Mouse (Mus musculus): Measurements from ENCODE around the gene Spock1. TPM values are rescaled to one million over a fixed set of nuclear protein-coding genes. Genes with fewer than 3 reads are reported as not detected.

Spock1 gene
- polyA plus RNA-seq, 1 experiment from 2014 or later, result 42.9 TPM

DNA sequence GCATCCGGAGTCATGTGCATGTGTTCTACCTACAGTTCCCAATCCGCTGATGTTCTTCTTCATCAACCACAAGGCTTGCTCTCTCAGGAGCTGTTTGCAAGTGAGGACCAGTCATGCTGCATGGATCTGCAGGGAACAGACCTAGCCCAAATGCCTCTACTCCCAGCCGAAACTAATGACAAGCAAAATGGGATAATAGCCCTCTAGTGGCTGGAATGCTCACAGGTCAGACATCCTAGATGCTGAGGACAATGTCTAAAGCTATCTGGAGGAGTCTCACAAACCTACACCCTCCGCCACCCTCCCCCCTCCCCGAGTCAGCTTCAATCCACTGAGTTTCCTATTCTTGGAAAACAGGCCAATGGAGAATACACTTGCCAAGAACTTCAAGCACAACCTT lies 358.4 kb downstream of the Spock1 start:
- no peak for ATAC-seq (ENCODE audit: low FRiP score, low read depth)
- no peak overlapping the region for H3K4me3 ChIP-seq
- H3K36me3 ChIP-seq, result no peaks in the 10 kb centered on the region
- H3K9me3 ChIP-seq, result no peaks in the 10 kb centered on the region
- no peak overlapping the region for H3K27ac ChIP-seq
- H3K9ac ChIP-seq, result no peak overlapping the region
- 25% methylated on average over 5 of the region's 5 CpGs for WGBS
- no peaks in the 10 kb centered on the region for H3K27me3 ChIP-seq (replicated peaks)
- H3K4me1 ChIP-seq, result no peaks in the 10 kb centered on the region
- no peak overlapping the region for H3K4me2 ChIP-seq (replicated peaks)

GRCm38 (mm10) chr13:57536988-57537547 lies 371.1 kb downstream of the Spock1 start:
- Histone ChIP-seq H3K4me3 (no peak overlapping the region), H3K4me1 (peaks cover 3% of the 10 kb centered on the region; the same call in 1 of the 2 replicates), H3K27me3 (replicated peaks) (no peaks in the 10 kb centered on the region), H3K9ac (no peak overlapping the region), H3K9me3 (no peaks in the 10 kb centered on the region), H3K27ac (no peak overlapping the region), H3K4me2 (replicated peaks) (no peak overlapping the region), H3K36me3 (no peaks in the 10 kb centered on the region)
- ATAC-seq (ENCODE audit: low FRiP score, low read depth), result no peak
- WGBS, result 81% methylated on average over 8 of the region's 8 CpGs

GRCm38 (mm10) chr13:57534325-57534724 lies 373.8 kb downstream of the Spock1 start:
- ATAC-seq (ENCODE audit: low FRiP score, low read depth), result no peak
- Histone ChIP-seq H3K4me3 (no peak overlapping the region), H3K9ac (no peak overlapping the region), H3K36me3 (no peaks in the 10 kb centered on the region), H3K9me3 (no peaks in the 10 kb centered on the region), H3K27ac (no peak overlapping the region), H3K4me2 (replicated peaks) (no peak overlapping the region), H3K4me1 (peaks cover 3% of the 10 kb centered on the region; the same call in 1 of the 2 replicates), H3K27me3 (replicated peaks) (no peaks in the 10 kb centered on the region)
- 88% methylated on average over 7 of the region's 7 CpGs for WGBS

- no peak overlapping the region for H3K4me3 ChIP-seq
- no peak overlapping the region for H3K27ac ChIP-seq
- no peak overlapping the region for H3K4me2 ChIP-seq (replicated peaks)
- no peaks in the 10 kb centered on the region for H3K36me3 ChIP-seq
- no peaks in the 10 kb centered on the region for H3K9me3 ChIP-seq
- no peaks in the 10 kb centered on the region for H3K4me1 ChIP-seq
- H3K9ac ChIP-seq, result no peak overlapping the region
- H3K27me3 ChIP-seq (replicated peaks), result no peaks in the 10 kb centered on the region
- no peak for ATAC-seq (ENCODE audit: low FRiP score, low read depth)
These were observed 382.2 kb downstream of the Spock1 start for GRCm38 (mm10) chr13:57525946-57526345.

DNA sequence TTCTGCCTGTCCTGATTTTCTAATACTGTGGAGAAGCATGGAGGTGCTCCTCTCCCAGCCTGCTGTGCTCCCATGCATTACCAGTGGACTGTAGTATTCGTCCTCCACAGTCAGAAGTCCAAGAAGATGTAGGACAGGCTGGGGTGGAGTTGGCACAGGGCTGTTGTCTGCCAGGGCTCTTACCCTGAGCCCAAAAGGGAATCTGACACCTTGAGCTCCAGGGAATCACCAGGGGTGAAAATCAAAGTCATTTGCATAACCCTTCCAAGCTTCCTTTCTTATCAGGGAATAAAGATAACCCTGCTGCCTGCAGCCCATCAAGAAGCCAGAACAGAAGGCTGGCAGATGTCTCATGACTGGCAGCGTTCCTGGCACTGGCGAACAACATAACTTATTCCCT lies 383.6 kb downstream of the Spock1 start:
- H3K4me2 ChIP-seq (replicated peaks), result no peak overlapping the region
- no peaks in the 10 kb centered on the region for H3K4me1 ChIP-seq
- no peak for ATAC-seq (ENCODE audit: low FRiP score, low read depth)
- H3K4me3 ChIP-seq, result no peak overlapping the region
- H3K9me3 ChIP-seq, result no peaks in the 10 kb centered on the region
- 81% methylated on average over 3 of the region's 3 CpGs for WGBS
- H3K36me3 ChIP-seq, result no peaks in the 10 kb centered on the region
- no peak overlapping the region for H3K27ac ChIP-seq
- no peaks in the 10 kb centered on the region for H3K27me3 ChIP-seq (replicated peaks)
- H3K9ac ChIP-seq, result no peak overlapping the region

DNA sequence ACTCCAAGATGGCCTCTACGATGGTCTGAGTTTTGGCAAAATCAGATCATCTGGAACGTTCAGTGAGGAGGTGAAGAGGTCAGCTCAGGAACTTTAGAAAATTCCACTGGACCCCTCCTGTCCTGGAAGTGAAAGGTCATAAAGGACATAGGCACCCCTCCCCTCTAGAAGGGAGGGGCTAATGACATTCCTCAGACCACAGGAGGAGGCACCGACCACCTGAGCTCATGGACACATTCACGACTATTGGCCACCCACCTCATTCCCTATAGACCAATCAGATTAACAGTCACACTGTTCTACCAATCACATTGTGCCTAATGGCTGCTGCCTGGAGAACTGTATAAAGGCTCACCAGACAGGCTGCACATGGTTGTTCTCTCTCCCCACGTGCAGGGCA lies 384.8 kb downstream of the Spock1 start:
- ATAC-seq (ENCODE audit: low FRiP score, low read depth), result no peak
- H3K27me3 ChIP-seq (replicated peaks), result no peaks in the 10 kb centered on the region
- WGBS, result 82% methylated on average over 5 of the region's 5 CpGs

DNA sequence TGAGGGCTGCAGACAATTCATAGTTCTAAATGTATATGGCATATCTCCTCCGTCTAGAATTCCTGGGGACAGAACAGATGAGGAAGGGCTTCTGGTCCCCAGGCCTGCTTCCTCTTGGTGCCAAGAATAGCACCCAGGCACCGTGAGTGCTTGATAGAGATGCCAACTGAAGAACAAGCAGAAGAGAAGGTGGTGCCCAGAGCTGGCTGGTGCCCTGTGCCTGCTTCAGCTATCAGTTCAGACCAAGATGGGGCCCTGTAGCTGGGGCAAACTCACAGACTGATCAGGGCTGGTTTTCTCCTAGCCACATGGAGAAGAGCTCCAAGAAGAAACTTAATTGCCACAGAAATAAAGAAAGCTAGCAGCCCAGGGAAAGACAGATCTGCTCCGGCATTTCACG lies 385.8 kb downstream of the Spock1 start:
- Histone ChIP-seq H3K27me3 (replicated peaks) (no peaks in the 10 kb centered on the region), H3K9ac (no peak overlapping the region), H3K4me3 (no peak overlapping the region), H3K36me3 (no peaks in the 10 kb centered on the region), H3K9me3 (no peaks in the 10 kb centered on the region), H3K27ac (no peak overlapping the region), H3K4me1 (no peaks in the 10 kb centered on the region), H3K4me2 (replicated peaks) (no peak overlapping the region)
- no peak for ATAC-seq (ENCODE audit: low FRiP score, low read depth)
- 87% methylated on average over 4 of the region's 4 CpGs for WGBS

More for the DNA sequence above, 384.8 kb downstream of the Spock1 start:
- H3K9me3 ChIP-seq, result no peaks in the 10 kb centered on the region
- no peak overlapping the region for H3K9ac ChIP-seq
- H3K4me2 ChIP-seq (replicated peaks), result no peak overlapping the region
- no peaks in the 10 kb centered on the region for H3K36me3 ChIP-seq
- no peaks in the 10 kb centered on the region for H3K4me1 ChIP-seq
- H3K4me3 ChIP-seq, result no peak overlapping the region
- H3K27ac ChIP-seq, result no peak overlapping the region

DNA sequence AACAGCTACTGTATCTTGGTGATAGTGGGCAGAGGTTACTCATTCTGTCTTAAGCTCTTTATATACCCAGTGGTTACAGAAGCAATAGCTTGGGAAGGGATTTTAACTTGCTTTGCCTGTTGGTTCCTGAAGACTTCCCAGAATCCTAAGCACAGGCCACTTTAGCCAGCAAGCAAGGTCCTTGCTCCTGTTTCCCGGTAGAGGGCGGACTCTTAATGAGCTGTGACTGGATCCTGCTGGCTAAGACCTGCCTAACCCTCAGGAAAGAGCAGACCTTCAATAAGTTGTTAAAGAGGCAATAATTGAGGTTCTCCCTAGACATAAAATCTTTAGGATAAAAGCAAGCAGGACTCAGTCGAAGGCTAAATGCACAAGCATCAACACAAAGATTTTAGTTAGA lies 387.0 kb downstream of the Spock1 start:
- Histone ChIP-seq H3K27me3 (replicated peaks) (no peaks in the 10 kb centered on the region), H3K27ac (no peak overlapping the region), H3K36me3 (no peaks in the 10 kb centered on the region), H3K9me3 (no peaks in the 10 kb centered on the region), H3K4me2 (replicated peaks) (no peak overlapping the region), H3K9ac (no peak overlapping the region), H3K4me3 (no peak overlapping the region), H3K4me1 (no peaks in the 10 kb centered on the region)
- WGBS, result 13% methylated on average over 3 of the region's 3 CpGs
- ATAC-seq (ENCODE audit: low FRiP score, low read depth), result no peak

DNA sequence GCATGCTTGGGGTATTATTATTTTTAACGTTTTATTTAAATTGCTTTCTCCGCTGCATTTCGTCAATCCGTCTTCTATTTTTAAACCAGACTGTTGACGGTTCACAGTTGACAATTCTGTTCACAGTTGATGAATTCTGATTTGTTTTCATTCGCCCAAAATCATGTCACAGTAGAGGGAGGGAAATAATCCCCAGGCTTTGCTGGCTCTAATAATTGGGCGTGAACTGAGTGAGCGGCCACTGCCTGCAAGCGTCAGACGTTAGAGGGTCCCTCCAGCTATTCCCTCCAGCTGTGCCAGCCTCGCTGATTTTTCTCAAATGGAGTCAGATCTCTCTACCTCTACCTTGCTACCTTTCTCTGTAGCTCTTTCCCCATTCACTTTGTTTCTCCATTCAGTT lies 388.3 kb downstream of the Spock1 start:
- Histone ChIP-seq H3K27me3 (replicated peaks) (no peaks in the 10 kb centered on the region), H3K9ac (no peak overlapping the region), H3K36me3 (no peaks in the 10 kb centered on the region), H3K4me1 (no peaks in the 10 kb centered on the region), H3K27ac (no peak overlapping the region), H3K9me3 (no peaks in the 10 kb centered on the region), H3K4me2 (replicated peaks) (no peak overlapping the region), H3K4me3 (no peak overlapping the region)
- no peak for ATAC-seq (ENCODE audit: low FRiP score, low read depth)
- 76% methylated on average over 11 of the region's 11 CpGs for WGBS

DNA sequence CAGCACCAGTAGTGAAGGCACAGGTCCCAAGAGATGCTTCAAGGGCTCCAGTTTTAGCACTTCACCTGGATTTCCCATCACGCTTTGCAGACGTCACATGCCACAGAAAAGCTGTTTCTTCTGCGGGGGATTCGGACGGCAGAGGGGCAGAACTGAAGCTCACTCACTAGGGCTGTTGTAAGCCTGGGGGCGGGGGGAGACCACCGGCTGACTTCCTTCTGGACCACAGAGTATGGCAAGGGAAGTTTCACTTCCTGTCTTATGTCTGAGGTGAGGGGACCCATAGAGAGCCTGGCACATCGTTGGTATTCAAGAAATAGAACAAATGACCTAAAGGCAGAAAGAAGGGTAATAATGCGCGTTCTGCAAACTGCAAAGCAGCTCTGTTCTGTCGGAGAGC lies 392.4 kb downstream of the Spock1 start:
- no peak for ATAC-seq (ENCODE audit: low FRiP score, low read depth)

DNA sequence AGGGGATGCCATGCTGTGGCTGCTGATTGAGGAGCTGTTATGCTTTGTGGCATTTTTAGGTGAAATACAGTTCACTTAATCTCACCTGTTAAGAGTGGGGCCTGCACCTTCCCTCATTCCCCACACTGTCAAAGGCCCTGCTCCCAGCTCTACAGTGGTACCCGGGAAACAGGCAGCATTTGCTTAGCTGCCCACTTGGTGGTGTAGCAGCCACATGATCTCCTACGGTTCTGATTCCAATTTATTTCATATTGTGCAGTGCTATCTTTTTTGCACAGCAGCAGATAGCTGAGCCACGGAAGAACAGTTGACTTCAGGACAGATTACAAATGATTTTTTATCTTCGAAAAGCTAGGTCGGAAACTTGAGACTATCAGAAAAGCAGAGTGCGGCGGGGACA lies 406.6 kb downstream of the Spock1 start:
- Histone ChIP-seq H3K27ac (no peak overlapping the region), H3K9me3 (no peaks in the 10 kb centered on the region), H3K4me1 (no peaks in the 10 kb centered on the region), H3K9ac (no peak overlapping the region), H3K36me3 (no peaks in the 10 kb centered on the region), H3K27me3 (replicated peaks) (no peaks in the 10 kb centered on the region), H3K4me3 (no peak overlapping the region), H3K4me2 (replicated peaks) (no peak overlapping the region)
- WGBS, result 89% methylated on average over 7 of the region's 7 CpGs
- ATAC-seq (ENCODE audit: low FRiP score, low read depth), result no peak

More for the DNA sequence above, 392.4 kb downstream of the Spock1 start:
- H3K27me3 ChIP-seq (replicated peaks), result no peaks in the 10 kb centered on the region
- no peak overlapping the region for H3K4me2 ChIP-seq (replicated peaks)
- WGBS, result 83% methylated on average over 11 of the region's 11 CpGs
- H3K4me3 ChIP-seq, result no peak overlapping the region
- H3K9ac ChIP-seq, result no peak overlapping the region
- H3K36me3 ChIP-seq, result no peaks in the 10 kb centered on the region
- no peak overlapping the region for H3K27ac ChIP-seq
- no peaks in the 10 kb centered on the region for H3K4me1 ChIP-seq
- H3K9me3 ChIP-seq, result no peaks in the 10 kb centered on the region

GRCm38 (mm10) chr13:57496778-57497177 lies 411.4 kb downstream of the Spock1 start:
- no peaks in the 10 kb centered on the region for H3K36me3 ChIP-seq
- H3K9ac ChIP-seq, result no peak overlapping the region
- H3K4me1 ChIP-seq, result no peaks in the 10 kb centered on the region
- WGBS, result 83% methylated on average over 7 of the region's 7 CpGs
- no peak for ATAC-seq (ENCODE audit: low FRiP score, low read depth)
- no peak overlapping the region for H3K4me3 ChIP-seq
- H3K4me2 ChIP-seq (replicated peaks), result no peak overlapping the region
- H3K27ac ChIP-seq, result no peak overlapping the region
- no peaks in the 10 kb centered on the region for H3K9me3 ChIP-seq
- no peaks in the 10 kb centered on the region for H3K27me3 ChIP-seq (replicated peaks)

DNA sequence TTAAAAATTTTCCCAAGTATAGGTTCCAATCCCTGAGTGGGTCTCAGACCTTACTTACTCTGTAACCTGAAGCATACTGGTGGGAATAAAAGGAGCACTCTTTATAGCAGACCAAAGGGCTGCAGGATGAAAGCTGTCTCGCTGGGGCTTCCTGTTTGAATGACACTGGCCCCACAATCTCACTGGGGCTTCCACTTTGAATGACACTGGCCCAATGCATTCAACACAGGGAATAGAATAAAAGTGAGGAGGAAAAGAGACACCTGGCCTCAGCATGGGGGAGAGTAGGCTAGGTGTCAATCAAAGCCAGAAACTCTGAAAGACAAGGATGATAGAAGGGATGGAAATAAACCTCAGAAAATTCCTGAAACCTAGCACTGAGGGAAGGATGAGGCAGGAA lies 413.3 kb downstream of the Spock1 start:
- ATAC-seq (ENCODE audit: low FRiP score, low read depth), result no peak
- H3K36me3 ChIP-seq, result no peaks in the 10 kb centered on the region
- WGBS, result 19% methylated on average over 1 of the region's 1 CpGs

More for the DNA sequence above, 413.3 kb downstream of the Spock1 start:
- Histone ChIP-seq H3K4me1 (no peaks in the 10 kb centered on the region), H3K27me3 (replicated peaks) (no peaks in the 10 kb centered on the region), H3K27ac (no peak overlapping the region), H3K4me3 (no peak overlapping the region), H3K9me3 (no peaks in the 10 kb centered on the region), H3K4me2 (replicated peaks) (no peak overlapping the region), H3K9ac (no peak overlapping the region)
